Mouse (Mus musculus): ENCODE data around the gene Mical3.
A peak's percentile ranks its signal among the peaks of the same experiment; 100 is the strongest.

The Mical3 gene

GRCm38 (mm10) chr6:120960338-120961030 is 170.3 kb downstream of the Mical3 start:
- no peak for DNase-seq (ENCODE audit: low read depth)

GRCm38 (mm10) chr6:120957331-120957730 is 173.5 kb downstream of the Mical3 start:
- no peak for DNase-seq (ENCODE audit: low read depth)

- peak; percentile 37 for DNase-seq (ENCODE audit: low read depth)
Observed at GRCm38 (mm10) chr6:120956259-120957161, 174.3 kb downstream of the Mical3 start.

- peak; percentile 64 for DNase-seq (ENCODE audit: low read depth)
Observed at GRCm38 (mm10) chr6:120955215-120955614, 175.6 kb downstream of the Mical3 start.

GRCm38 (mm10) chr6:120954241-120954640 is 176.6 kb downstream of the Mical3 start:
- no peak for DNase-seq (ENCODE audit: low read depth)

- no peak for DNase-seq (ENCODE audit: low read depth)
Observed at GRCm38 (mm10) chr6:120952475-120952874, 178.3 kb downstream of the Mical3 start.

- no peak for DNase-seq (ENCODE audit: low read depth)
Observed at GRCm38 (mm10) chr6:120951311-120951710, 179.5 kb downstream of the Mical3 start.

- DNase-seq (ENCODE audit: low read depth): no peak
Observed at GRCm38 (mm10) chr6:120945510-120945909, 185.3 kb downstream of the Mical3 start.

GRCm38 (mm10) chr6:120943964-120944363 is 186.8 kb downstream of the Mical3 start:
- no peak for DNase-seq (ENCODE audit: low read depth)

- DNase-seq (ENCODE audit: low read depth): no peak
Observed at GRCm38 (mm10) chr6:120943551-120943950, 187.2 kb downstream of the Mical3 start.

- DNase-seq (ENCODE audit: low read depth): no peak
Observed at GRCm38 (mm10) chr6:120943079-120943478, 187.7 kb downstream of the Mical3 start.

GRCm38 (mm10) chr6:120941575-120941974 is 189.2 kb downstream of the Mical3 start:
- DNase-seq (ENCODE audit: low read depth): no peak

GRCm38 (mm10) chr6:120941084-120941481 is 189.7 kb downstream of the Mical3 start:
- DNase-seq (ENCODE audit: low read depth): no peak

GRCm38 (mm10) chr6:120940446-120941083 is 190.2 kb downstream of the Mical3 start:
- no peak for DNase-seq (ENCODE audit: low read depth)

- no peak for DNase-seq (ENCODE audit: low read depth)
Observed at GRCm38 (mm10) chr6:120939783-120940182, 191.0 kb downstream of the Mical3 start.

- DNase-seq (ENCODE audit: low read depth): no peak
Observed at GRCm38 (mm10) chr6:120938763-120939450, 191.9 kb downstream of the Mical3 start.

- no peak for DNase-seq (ENCODE audit: low read depth)
Observed at GRCm38 (mm10) chr6:120937999-120938608, 192.7 kb downstream of the Mical3 start.

GRCm38 (mm10) chr6:120937104-120937617 is 193.6 kb downstream of the Mical3 start:
- no peak for DNase-seq (ENCODE audit: low read depth)

GRCm38 (mm10) chr6:120934176-120934575 is 196.6 kb downstream of the Mical3 start:
- DNase-seq (ENCODE audit: low read depth): no peak

- no peak for DNase-seq (ENCODE audit: low read depth)
Observed at GRCm38 (mm10) chr6:120933670-120934069, 197.1 kb downstream of the Mical3 start.

- no peak for DNase-seq (ENCODE audit: low read depth)
Observed at GRCm38 (mm10) chr6:120932597-120932996, 198.2 kb downstream of the Mical3 start.
